Mouse (Mus musculus) ES-Bruce4 (cell line): ENCODE data around the gene Pcolce2.

Experiments used
- CTCF ChIP-seq: IDR thresholded peaks from one replicate; pipeline ENCODE4 v1.8.1; 2011; ENCODE audit warnings: low read depth, low read length
- EP300 ChIP-seq: IDR thresholded peaks from 2 replicates; pipeline ENCODE4 v1.6.1; 2011; ENCODE audit warnings: low read depth, low read length; ENCODE audit not compliant: insufficient read depth
- POLR2A ChIP-seq: IDR thresholded peaks from one replicate; pipeline ENCODE4 v1.8.1; 2011; ENCODE audit warnings: low read length; ENCODE audit not compliant: insufficient read depth

DNA sequence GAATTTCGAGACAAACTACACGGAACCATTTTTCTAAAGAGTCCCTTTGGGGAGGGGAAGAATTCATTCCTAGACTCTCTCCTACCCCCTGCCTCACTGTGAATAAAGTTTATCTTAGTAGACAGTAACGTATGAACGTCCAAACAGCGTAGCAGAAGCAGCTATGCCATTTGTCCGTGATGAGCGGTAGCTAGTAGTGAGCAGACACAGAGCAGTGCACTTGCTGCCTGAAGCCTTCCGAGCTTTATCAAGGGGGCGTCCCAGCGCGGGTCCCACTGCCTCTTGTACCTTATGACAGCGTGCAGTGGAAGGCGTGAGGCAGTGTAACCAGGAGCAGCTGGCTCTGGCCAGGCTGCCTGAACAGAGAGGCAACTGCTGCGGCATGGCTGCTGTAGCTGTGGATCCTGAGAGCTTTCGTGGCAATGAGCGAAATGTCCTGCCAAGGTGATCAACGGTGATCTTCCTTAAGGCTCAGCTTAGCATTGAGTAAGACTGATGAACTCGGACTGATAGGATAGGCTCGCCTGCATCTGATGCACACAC lies 39.2 kb upstream of the Pcolce2 start:
- TF ChIP-seq CTCF (no peak), POLR2A (no peak), EP300 (no peak)
